Mouse (Mus musculus): ENCODE data around the gene Lrrtm1. TPM values are rescaled to one million over a fixed set of nuclear protein-coding genes. Genes with fewer than 3 reads are reported as not detected.

Lrrtm1 gene
- polyA plus RNA-seq (2012) = not detected in 2 replicates

DNA sequence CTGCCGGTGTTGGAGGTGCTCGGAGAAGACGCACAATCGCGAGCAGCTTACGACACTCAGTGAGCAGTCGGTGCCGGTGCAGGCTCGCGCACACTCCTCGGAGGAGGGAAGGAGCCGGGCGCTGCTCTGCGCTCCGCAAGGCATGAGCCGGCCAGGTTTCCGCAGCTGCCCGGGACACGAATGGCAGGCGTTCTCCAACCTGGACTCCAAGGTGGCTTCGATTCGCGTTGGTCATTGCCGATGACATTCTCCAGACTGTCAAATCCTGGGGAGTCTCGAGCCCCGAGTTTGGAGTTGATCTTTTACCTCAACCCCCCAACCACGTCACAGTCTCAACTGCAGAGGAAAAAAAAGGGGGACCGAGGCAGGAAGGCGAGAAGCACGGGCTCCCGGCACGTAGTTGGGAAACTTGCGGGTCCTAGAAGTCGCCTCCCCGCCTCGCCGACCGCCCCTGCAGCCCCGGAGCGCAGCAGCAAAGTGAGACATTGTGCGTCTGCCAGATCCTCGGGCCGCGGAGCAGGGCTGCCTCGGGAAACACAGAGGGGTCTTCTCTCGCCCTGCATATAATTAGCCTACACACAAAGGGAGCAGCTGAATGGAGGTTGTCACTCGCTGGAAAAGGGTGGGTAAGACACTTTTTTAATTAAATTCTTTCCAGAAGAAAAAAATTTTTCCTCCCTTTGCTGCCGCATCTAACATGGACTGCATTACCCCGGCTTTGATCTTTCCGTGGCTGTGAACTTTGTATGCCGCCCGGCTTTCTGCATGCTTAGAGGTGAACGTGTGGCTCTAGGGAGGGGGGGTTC is at the start of gene Lrrtm1:
Gene Lrrtm1, plus strand, starts transcription at position 89 of the 806 bp plus-strand sequence.
- Histone ChIP-seq H3K9me3 (ENCODE audit: control insufficient read depth, low read length) (no peaks in the 10 kb centered on the region), H3K4me1 (ENCODE audit: control insufficient read depth) (no peaks in the 10 kb centered on the region), H3K4me3 (replicated peaks) (no peak within 1 kb of the TSS), H3K36me3 (ENCODE audit: control insufficient read depth) (no peaks in the 10 kb centered on the region), H3K27me3 (ENCODE audit: control insufficient read depth) (peaks cover 30% of the 10 kb centered on the region)
- TF ChIP-seq GATA1 (IDR thresholded peaks at IDR 0.05; ENCODE audit: low read length) (no peak), TAL1 (IDR thresholded peaks at IDR 0.05; ENCODE audit: low read length) (no peak)

DNA sequence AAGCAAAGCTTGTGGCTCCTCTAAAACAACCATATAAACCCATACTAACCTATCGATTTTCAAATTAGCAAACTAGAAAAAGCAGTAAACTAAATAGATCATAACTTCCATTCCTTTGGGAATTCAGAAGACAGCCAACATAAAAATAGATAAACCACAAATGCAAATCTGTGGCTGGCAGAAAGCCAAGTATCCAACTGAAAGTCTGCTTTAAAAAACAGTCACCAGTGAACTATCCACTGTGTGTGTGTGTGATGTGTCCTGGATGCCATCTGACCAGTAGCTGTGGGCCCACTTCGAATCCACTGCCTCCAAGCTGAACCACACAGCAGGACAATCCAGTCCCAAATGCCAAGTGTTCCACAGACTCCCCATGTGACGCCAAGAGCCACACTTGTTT is 45.8 kb upstream of the Lrrtm1 start:
- Histone ChIP-seq H3K4me1 (ENCODE audit: control insufficient read depth) (no peaks in the 10 kb centered on the region), H3K27me3 (ENCODE audit: control insufficient read depth) (no peaks in the 10 kb centered on the region), H3K4me3 (replicated peaks) (no peak overlapping the region), H3K36me3 (ENCODE audit: control insufficient read depth) (no peaks in the 10 kb centered on the region), H3K9me3 (ENCODE audit: control insufficient read depth, low read length) (no peaks in the 10 kb centered on the region)
- TF ChIP-seq TAL1 (IDR thresholded peaks at IDR 0.05; ENCODE audit: low read length) = no peak
- no peak for TF ChIP-seq GATA1 (IDR thresholded peaks at IDR 0.05; ENCODE audit: low read length)

DNA sequence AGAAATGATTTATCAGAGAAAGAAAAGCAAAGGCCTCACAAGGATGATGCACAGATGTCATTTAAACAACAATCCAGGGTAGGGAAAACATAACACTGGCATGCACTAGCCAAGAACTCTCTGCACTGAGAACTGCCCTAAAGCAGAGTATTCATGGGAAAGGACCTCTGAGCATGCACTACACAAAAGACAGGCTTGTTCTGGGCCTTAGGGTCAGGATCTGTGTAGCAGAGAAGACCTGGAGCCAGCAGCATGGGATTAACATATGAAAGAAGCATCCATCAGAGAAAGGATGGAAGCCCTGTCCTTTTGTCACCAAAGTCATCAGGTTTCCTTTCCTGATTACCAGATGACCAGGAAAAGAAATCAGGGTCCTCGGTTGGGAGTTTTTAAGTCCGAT is 43.1 kb upstream of the Lrrtm1 start:
- Histone ChIP-seq H3K9me3 (ENCODE audit: control insufficient read depth, low read length) (no peaks in the 10 kb centered on the region), H3K4me3 (replicated peaks) (no peak overlapping the region), H3K27me3 (ENCODE audit: control insufficient read depth) (no peaks in the 10 kb centered on the region), H3K36me3 (ENCODE audit: control insufficient read depth) (no peaks in the 10 kb centered on the region), H3K4me1 (ENCODE audit: control insufficient read depth) (no peaks in the 10 kb centered on the region)
- no peak for TF ChIP-seq TAL1 (IDR thresholded peaks at IDR 0.05; ENCODE audit: low read length)
- TF ChIP-seq GATA1 (IDR thresholded peaks at IDR 0.05; ENCODE audit: low read length) = no peak

DNA sequence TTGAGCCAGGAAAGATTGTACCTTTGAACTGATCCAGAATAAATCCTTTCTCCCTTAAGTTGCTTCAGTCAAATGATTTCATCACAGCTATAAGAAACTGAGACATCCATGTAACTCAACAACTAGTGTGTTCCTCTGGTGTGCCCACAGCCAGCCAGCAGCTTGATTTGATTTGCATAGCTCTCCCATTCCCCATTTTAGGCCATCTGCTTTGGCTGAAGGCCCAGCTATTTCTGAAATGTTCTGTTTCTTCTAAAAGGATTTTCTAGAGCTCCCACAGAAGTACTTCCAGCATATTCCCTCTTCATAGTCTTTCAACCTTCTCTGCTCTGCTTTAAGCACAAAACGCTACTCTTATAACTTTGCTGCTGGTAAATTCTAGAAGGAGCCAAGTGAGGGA is 33.3 kb upstream of the Lrrtm1 start:
- H3K4me3 ChIP-seq (replicated peaks) = no peak overlapping the region
- H3K36me3 ChIP-seq (ENCODE audit: control insufficient read depth) = no peaks in the 10 kb centered on the region
- no peak for TF ChIP-seq GATA1 (IDR thresholded peaks at IDR 0.05; ENCODE audit: low read length)
- no peak for TF ChIP-seq TAL1 (IDR thresholded peaks at IDR 0.05; ENCODE audit: low read length)
- H3K4me1 ChIP-seq (ENCODE audit: control insufficient read depth) = no peaks in the 10 kb centered on the region
- H3K27me3 ChIP-seq (ENCODE audit: control insufficient read depth) = no peaks in the 10 kb centered on the region
- H3K9me3 ChIP-seq (ENCODE audit: control insufficient read depth, low read length) = no peaks in the 10 kb centered on the region

DNA sequence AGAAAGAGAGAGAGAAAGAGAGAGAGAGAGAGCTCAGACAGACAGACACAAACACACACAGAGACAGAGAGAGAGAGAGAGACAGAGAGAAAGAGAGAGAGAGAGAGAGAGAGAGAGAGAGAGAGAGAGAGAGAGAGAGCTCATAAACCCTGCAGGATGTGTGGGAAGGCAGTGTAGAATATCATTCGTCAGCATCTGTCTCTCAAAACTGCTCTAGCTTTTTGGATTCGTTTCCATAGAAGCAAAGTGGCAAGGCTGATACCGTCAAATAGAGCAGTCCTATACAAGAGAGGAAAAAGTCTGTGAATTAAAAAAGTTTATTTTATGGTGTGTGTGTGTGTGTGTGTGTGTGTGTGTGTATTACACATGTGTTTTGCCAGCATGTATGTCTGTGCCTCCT is 32.6 kb upstream of the Lrrtm1 start:
- Histone ChIP-seq H3K9me3 (ENCODE audit: control insufficient read depth, low read length) (no peaks in the 10 kb centered on the region), H3K36me3 (ENCODE audit: control insufficient read depth) (no peaks in the 10 kb centered on the region), H3K4me1 (ENCODE audit: control insufficient read depth) (no peaks in the 10 kb centered on the region), H3K4me3 (replicated peaks) (no peak overlapping the region), H3K27me3 (ENCODE audit: control insufficient read depth) (no peaks in the 10 kb centered on the region)
- TF ChIP-seq TAL1 (IDR thresholded peaks at IDR 0.05; ENCODE audit: low read length) = no peak
- no peak for TF ChIP-seq GATA1 (IDR thresholded peaks at IDR 0.05; ENCODE audit: low read length)

DNA sequence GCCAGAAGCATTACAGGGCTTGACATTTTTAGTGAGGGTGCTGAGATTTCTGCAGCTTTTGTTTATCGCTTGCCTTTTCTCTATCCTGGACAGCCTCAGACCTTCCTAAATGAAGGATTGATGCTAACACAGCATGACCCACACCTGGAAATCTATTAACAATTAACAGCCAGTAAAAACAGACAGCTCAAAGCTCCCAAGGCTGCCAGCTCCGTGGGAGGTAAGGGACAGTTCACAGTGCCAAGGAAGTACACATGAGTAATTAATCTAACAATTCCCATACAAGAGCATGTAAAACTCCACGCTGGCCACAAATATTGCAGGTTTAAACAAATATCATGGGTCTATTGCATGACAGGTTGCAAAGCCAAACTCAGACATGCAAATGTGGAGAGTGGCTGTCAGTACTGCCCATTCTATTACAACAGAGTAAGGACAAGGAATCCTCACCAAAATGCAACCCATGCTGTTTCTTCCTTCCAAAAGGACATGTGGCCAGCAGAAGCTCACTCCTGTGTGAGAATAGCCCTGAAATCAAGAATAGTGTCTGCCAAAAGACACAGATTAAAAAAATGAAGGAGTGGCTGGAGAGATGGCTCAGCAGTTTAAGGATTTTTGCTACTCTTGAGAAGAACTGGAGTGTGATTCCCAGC is 28.6 kb upstream of the Lrrtm1 start:
- Histone ChIP-seq H3K4me3 (replicated peaks) (no peak overlapping the region), H3K27me3 (ENCODE audit: control insufficient read depth) (no peaks in the 10 kb centered on the region), H3K4me1 (ENCODE audit: control insufficient read depth) (no peaks in the 10 kb centered on the region), H3K36me3 (ENCODE audit: control insufficient read depth) (no peaks in the 10 kb centered on the region), H3K9me3 (ENCODE audit: control insufficient read depth, low read length) (no peaks in the 10 kb centered on the region)
- TF ChIP-seq TAL1 (IDR thresholded peaks at IDR 0.05; ENCODE audit: low read length) (no peak), GATA1 (IDR thresholded peaks at IDR 0.05; ENCODE audit: low read length) (no peak)

DNA sequence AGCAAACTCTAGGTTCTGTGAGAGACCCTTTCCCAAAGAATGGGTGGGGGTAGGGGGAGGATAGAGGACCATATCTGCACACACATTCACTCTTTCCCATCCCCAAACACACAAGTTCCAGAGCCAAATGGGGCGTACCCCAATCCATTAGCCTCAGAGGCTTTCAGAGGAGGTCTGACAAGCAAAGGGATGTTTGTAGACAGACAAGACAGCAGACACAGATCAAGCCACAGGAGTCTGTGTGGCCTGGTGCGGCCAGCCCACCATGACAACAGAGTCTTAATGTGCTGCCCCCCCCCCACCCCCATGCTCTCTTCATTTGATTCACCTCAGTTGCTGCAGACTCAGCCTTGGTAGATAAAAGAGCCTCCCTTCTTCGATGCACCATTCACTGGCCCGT is 27.2 kb upstream of the Lrrtm1 start:
- Histone ChIP-seq H3K36me3 (ENCODE audit: control insufficient read depth) (no peaks in the 10 kb centered on the region), H3K9me3 (ENCODE audit: control insufficient read depth, low read length) (no peaks in the 10 kb centered on the region), H3K4me3 (replicated peaks) (no peak overlapping the region), H3K4me1 (ENCODE audit: control insufficient read depth) (no peaks in the 10 kb centered on the region), H3K27me3 (ENCODE audit: control insufficient read depth) (no peaks in the 10 kb centered on the region)
- TF ChIP-seq TAL1 (IDR thresholded peaks at IDR 0.05; ENCODE audit: low read length) (no peak), GATA1 (IDR thresholded peaks at IDR 0.05; ENCODE audit: low read length) (no peak)

DNA sequence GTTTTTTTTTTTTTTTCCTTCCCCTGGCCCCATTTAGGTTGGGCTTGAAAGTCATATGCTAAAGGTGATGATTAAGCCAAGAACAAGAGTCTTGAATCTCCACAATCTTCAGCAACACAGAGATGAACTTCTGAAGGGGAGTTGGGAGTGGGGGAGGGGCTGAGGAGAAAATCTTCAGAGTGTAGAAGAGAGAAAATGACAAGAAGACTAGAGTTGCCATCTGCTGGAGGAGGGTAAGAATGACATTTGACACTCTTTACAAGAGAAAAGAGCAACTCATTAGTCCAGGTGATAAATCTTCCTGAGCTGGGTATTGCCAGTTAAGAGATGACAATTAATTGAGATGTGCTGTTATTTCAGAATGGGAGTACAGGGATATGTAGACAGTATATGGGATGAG is 23.6 kb upstream of the Lrrtm1 start:
- TF ChIP-seq TAL1 (IDR thresholded peaks at IDR 0.05; ENCODE audit: low read length) = no peak
- H3K4me3 ChIP-seq (replicated peaks) = no peak overlapping the region
- no peaks in the 10 kb centered on the region for H3K36me3 ChIP-seq (ENCODE audit: control insufficient read depth)
- H3K9me3 ChIP-seq (ENCODE audit: control insufficient read depth, low read length) = peaks cover 3% of the 10 kb centered on the region; the same call in 1 of the 2 replicates
- no peaks in the 10 kb centered on the region for H3K27me3 ChIP-seq (ENCODE audit: control insufficient read depth)
- H3K4me1 ChIP-seq (ENCODE audit: control insufficient read depth) = no peaks in the 10 kb centered on the region

DNA sequence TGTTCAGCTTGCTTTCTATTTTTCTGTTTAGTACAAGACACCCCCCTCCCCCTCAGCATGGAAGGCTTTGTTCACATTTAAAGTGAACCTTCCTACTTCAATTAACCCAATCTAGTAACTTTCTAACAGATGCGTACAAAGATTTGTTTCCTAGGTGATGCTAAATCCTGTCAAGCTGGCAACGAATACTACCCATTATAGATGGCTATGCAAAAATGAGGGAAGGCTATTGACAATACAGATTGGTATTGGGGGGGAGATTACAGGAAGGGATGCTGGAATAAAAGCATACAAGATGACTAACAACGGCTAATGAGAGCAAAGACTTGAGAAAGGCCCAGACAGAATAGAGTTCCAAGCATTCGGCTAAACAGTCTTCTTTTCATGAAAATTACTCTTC is 21.7 kb upstream of the Lrrtm1 start:
- Histone ChIP-seq H3K4me1 (ENCODE audit: control insufficient read depth) (no peaks in the 10 kb centered on the region), H3K9me3 (ENCODE audit: control insufficient read depth, low read length) (peaks cover 3% of the 10 kb centered on the region; the same call in 1 of the 2 replicates), H3K36me3 (ENCODE audit: control insufficient read depth) (no peaks in the 10 kb centered on the region), H3K4me3 (replicated peaks) (no peak overlapping the region), H3K27me3 (ENCODE audit: control insufficient read depth) (no peaks in the 10 kb centered on the region)
- no peak for TF ChIP-seq GATA1 (IDR thresholded peaks at IDR 0.05; ENCODE audit: low read length)
- no peak for TF ChIP-seq TAL1 (IDR thresholded peaks at IDR 0.05; ENCODE audit: low read length)
